Mouse (Mus musculus) limb, embryonic 10.5 days (tissue): ENCODE results near the gene Mturn. TPM values are rescaled to one million over a fixed set of nuclear protein-coding genes. Genes with fewer than 3 reads are reported as not detected.

Experiments used
- DNase-seq: peaks from one replicate; pipeline ENCODE4 v3.0.0-alpha.2; 2017; ENCODE audit warnings: low spot score
- H3K27ac ChIP-seq: fragments of 300-500 bp; sonication (generic); 2 replicates; pipeline ENCODE4 v1.5.1; 2016; ENCODE audit warnings: mild to moderate bottlenecking
- H3K27me3 ChIP-seq: fragments of 300-500 bp; sonication (generic); 2 replicates; pipeline ENCODE4 v1.6.1; 2016; ENCODE audit warnings: low read depth, mild to moderate bottlenecking; ENCODE audit not compliant: poor library complexity, severe bottlenecking
- H3K36me3 ChIP-seq: fragments of 300-500 bp; sonication (generic); 2 replicates; pipeline ENCODE4 v1.6.1; 2016; ENCODE audit warnings: mild to moderate bottlenecking, moderate library complexity
- H3K4me1 ChIP-seq: fragments of 300-500 bp; sonication (generic); 2 replicates; pipeline ENCODE4 v1.6.1; 2016
- H3K4me3 ChIP-seq: fragments of 300-500 bp; sonication (generic); 2 replicates; pipeline ENCODE4 v1.5.1; 2016; ENCODE audit warnings: mild to moderate bottlenecking, moderate library complexity
- H3K9me3 ChIP-seq: fragments of 300-500 bp; sonication (generic); replicated peaks from 2 replicates; pipeline ENCODE4 v1.6.1; 2016; ENCODE audit warnings: mild to moderate bottlenecking
- WGBS: fragments of 180-500 bp; shearing (Covaris S2); methylation state at CpG from one replicate; pipeline ENCODE4 v1.1.7; 2016; 5-methylcytosine and 5-hydroxymethylcytosine counted together
- polyA plus RNA-seq: library from polyadenylated mRNA; unstranded; fragments of >200 nt; fragmentation: Nextera tagmentation; extraction: Ambion mirVana; gene quantifications from 2 replicates; pipeline ENCODE4 v1.2.1, GENCODE M21; 2016

Gene Mturn
- 2.5 and 5.2 TPM in 2 replicates for polyA plus RNA-seq

GRCm38 (mm10) chr6:54680891-54681745 is at the start of gene Mturn:
Gene Mturn (plus strand): TSS chr6:54681624.
- Histone ChIP-seq H3K4me1 (peaks cover 17% of the 10 kb centered on the region; the same call in 1 of the 2 replicates), H3K27me3 (peaks cover 42% of the 10 kb centered on the region), H3K36me3 (no peaks in the 10 kb centered on the region), H3K9me3 (no peaks in the 10 kb centered on the region), H3K4me3 (peak within 1 kb of the TSS; percentile 71), H3K27ac (peak within 1 kb of the TSS; percentile 72)
- DNase-seq, result peak; percentile 98
- WGBS, result 6% methylated on average over 48 of the region's 48 CpGs

- Histone ChIP-seq H3K4me3 (no peak overlapping the region), H3K27ac (no peak overlapping the region), H3K36me3 (peaks cover 17% of the 10 kb centered on the region), H3K9me3 (no peaks in the 10 kb centered on the region), H3K4me1 (no peaks in the 10 kb centered on the region), H3K27me3 (no peaks in the 10 kb centered on the region)
- WGBS, result 88% methylated on average over 3 of the region's 3 CpGs
- no peak for DNase-seq
Measured at GRCm38 (mm10) chr6:54639877-54640276, 41.5 kb upstream of the Mturn start.

GRCm38 (mm10) chr6:54641953-54642352 is 39.5 kb upstream of the Mturn start:
- Histone ChIP-seq H3K27me3 (no peaks in the 10 kb centered on the region), H3K9me3 (no peaks in the 10 kb centered on the region), H3K36me3 (peaks cover 9% of the 10 kb centered on the region), H3K4me3 (no peak overlapping the region), H3K27ac (no peak overlapping the region), H3K4me1 (no peaks in the 10 kb centered on the region)
- DNase-seq, result no peak
- WGBS, result 91% methylated on average over 2 of the region's 2 CpGs

- Histone ChIP-seq H3K4me3 (no peak overlapping the region), H3K27ac (no peak overlapping the region), H3K4me1 (no peaks in the 10 kb centered on the region), H3K36me3 (peaks cover 9% of the 10 kb centered on the region), H3K27me3 (no peaks in the 10 kb centered on the region), H3K9me3 (no peaks in the 10 kb centered on the region)
- 88% methylated on average over 4 of the region's 4 CpGs for WGBS
- DNase-seq, result no peak
Measured at GRCm38 (mm10) chr6:54643181-54643580, 38.2 kb upstream of the Mturn start.

GRCm38 (mm10) chr6:54655471-54656095 is 25.8 kb upstream of the Mturn start:
- Histone ChIP-seq H3K27me3 (no peaks in the 10 kb centered on the region), H3K27ac (no peak overlapping the region), H3K9me3 (no peaks in the 10 kb centered on the region), H3K4me1 (no peaks in the 10 kb centered on the region), H3K36me3 (no peaks in the 10 kb centered on the region), H3K4me3 (no peak overlapping the region)
- no peak for DNase-seq
- WGBS, result 86% methylated on average over 11 of the region's 11 CpGs

- H3K4me3 ChIP-seq, result no peak overlapping the region
- H3K4me1 ChIP-seq, result no peaks in the 10 kb centered on the region
- no peaks in the 10 kb centered on the region for H3K36me3 ChIP-seq
- H3K9me3 ChIP-seq, result no peaks in the 10 kb centered on the region
- no peak overlapping the region for H3K27ac ChIP-seq
- DNase-seq, result no peak
- 92% methylated on average over 6 of the region's 6 CpGs for WGBS
- no peaks in the 10 kb centered on the region for H3K27me3 ChIP-seq
Measured at GRCm38 (mm10) chr6:54657861-54658260, 23.6 kb upstream of the Mturn start.

- H3K27ac ChIP-seq, result no peak overlapping the region
- no peaks in the 10 kb centered on the region for H3K36me3 ChIP-seq
- H3K27me3 ChIP-seq, result no peaks in the 10 kb centered on the region
- H3K4me3 ChIP-seq, result no peak overlapping the region
- H3K4me1 ChIP-seq, result no peaks in the 10 kb centered on the region
- no peaks in the 10 kb centered on the region for H3K9me3 ChIP-seq
- DNase-seq, result no peak
- WGBS, result 91% methylated on average over 6 of the region's 6 CpGs
Measured at GRCm38 (mm10) chr6:54669868-54670267, 11.6 kb upstream of the Mturn start.

GRCm38 (mm10) chr6:54672901-54673300 is 8.5 kb upstream of the Mturn start:
- H3K36me3 ChIP-seq, result no peaks in the 10 kb centered on the region
- H3K27ac ChIP-seq, result no peak overlapping the region
- 59% methylated on average over 5 of the region's 5 CpGs for WGBS

GRCm38 (mm10) chr6:54679686-54680085 is 1.7 kb upstream of the Mturn start:
- 81% methylated on average over 5 of the region's 5 CpGs for WGBS
- Histone ChIP-seq H3K4me3 (no peak overlapping the region), H3K9me3 (no peaks in the 10 kb centered on the region), H3K27ac (no peak overlapping the region), H3K36me3 (no peaks in the 10 kb centered on the region), H3K27me3 (peaks cover 39% of the 10 kb centered on the region), H3K4me1 (peaks cover 17% of the 10 kb centered on the region; the same call in 1 of the 2 replicates)
- no peak for DNase-seq

More at GRCm38 (mm10) chr6:54672901-54673300, 8.5 kb upstream of the Mturn start:
- Histone ChIP-seq H3K27me3 (no peaks in the 10 kb centered on the region), H3K4me3 (no peak overlapping the region), H3K9me3 (no peaks in the 10 kb centered on the region), H3K4me1 (no peaks in the 10 kb centered on the region)
- DNase-seq, result no peak

GRCm38 (mm10) chr6:54681746-54682428 is 463 bp downstream of the Mturn start:
- Histone ChIP-seq H3K27ac (peak overlapping the region; percentile 72), H3K36me3 (no peaks in the 10 kb centered on the region), H3K27me3 (peaks cover 43% of the 10 kb centered on the region), H3K4me1 (peaks cover 17% of the 10 kb centered on the region; the same call in 1 of the 2 replicates), H3K9me3 (no peaks in the 10 kb centered on the region), H3K4me3 (peak overlapping the region; percentile 71)
- WGBS, result under 1% methylated on average over 61 of the region's 61 CpGs
- peak; percentile 62 for DNase-seq

- H3K4me1 ChIP-seq, result peaks cover 17% of the 10 kb centered on the region; the same call in 1 of the 2 replicates
- WGBS, result 91% methylated on average over 4 of the region's 4 CpGs
Measured at GRCm38 (mm10) chr6:54684085-54684484, 2.7 kb downstream of the Mturn start.

GRCm38 (mm10) chr6:54685103-54685502 is 3.7 kb downstream of the Mturn start:
- Histone ChIP-seq H3K27ac (no peak overlapping the region), H3K27me3 (peaks cover 41% of the 10 kb centered on the region), H3K4me3 (no peak overlapping the region), H3K36me3 (no peaks in the 10 kb centered on the region), H3K4me1 (peaks cover 17% of the 10 kb centered on the region; the same call in 1 of the 2 replicates), H3K9me3 (no peaks in the 10 kb centered on the region)
- 86% methylated on average over 5 of the region's 5 CpGs for WGBS
- DNase-seq, result no peak

More at GRCm38 (mm10) chr6:54684085-54684484, 2.7 kb downstream of the Mturn start:
- Histone ChIP-seq H3K9me3 (no peaks in the 10 kb centered on the region), H3K27me3 (peaks cover 46% of the 10 kb centered on the region), H3K27ac (no peak overlapping the region), H3K36me3 (no peaks in the 10 kb centered on the region), H3K4me3 (no peak overlapping the region)
- no peak for DNase-seq
